Mouse (Mus musculus) embryonic facial prominence, embryonic 13.5 days (tissue): ENCODE measurements at regions not wholly inside any gene's neighbourhood (a gene's known extent, or its start where the extent isn't known, plus 50 kb on each side); places are given as distances from the start of the nearest gene placed in this dataset.

Experiments
- ATAC-seq: fragments of 200-750 bp; cut with Nextera tagmentation; 2 replicates; pipeline ENCODE4 v1.8.0; 2017; ENCODE audit warnings: low read depth; ENCODE audit not compliant: insufficient number of reproducible peaks, insufficient read depth, low FRiP score, low TSS enrichment
- H3K27ac ChIP-seq: fragments of 300-500 bp; sonication (generic); 2 replicates; pipeline ENCODE4 v1.5.1; 2015; ENCODE audit warnings: moderate library complexity, mild to moderate bottlenecking, inconsistent platforms
- H3K27me3 ChIP-seq: fragments of 300-500 bp; sonication (generic); 2 replicates; pipeline ENCODE4 v1.6.1; 2015; ENCODE audit warnings: mild to moderate bottlenecking, inconsistent platforms
- H3K36me3 ChIP-seq: fragments of 300-500 bp; sonication (generic); 2 replicates; pipeline ENCODE4 v1.6.1; 2015; ENCODE audit warnings: mild to moderate bottlenecking, inconsistent platforms
- H3K4me1 ChIP-seq: fragments of 300-500 bp; sonication (generic); 2 replicates; pipeline ENCODE4 v1.6.1; 2015; ENCODE audit warnings: inconsistent platforms
- H3K4me2 ChIP-seq: fragments of 300-500 bp; sonication (generic); 2 replicates; pipeline ENCODE4 v1.6.1; 2015; ENCODE audit warnings: moderate library complexity, mild to moderate bottlenecking, inconsistent platforms
- H3K4me3 ChIP-seq: fragments of 300-500 bp; sonication (generic); 2 replicates; pipeline ENCODE4 v1.5.1; 2015; ENCODE audit warnings: mild to moderate bottlenecking, inconsistent platforms
- H3K9ac ChIP-seq: fragments of 300-500 bp; sonication (generic); 2 replicates; pipeline ENCODE4 v1.6.1; 2015; ENCODE audit warnings: mild to moderate bottlenecking, inconsistent platforms
- H3K9me3 ChIP-seq: fragments of 300-500 bp; sonication (generic); 2 replicates; pipeline ENCODE4 v1.6.1; 2016; ENCODE audit warnings: inconsistent platforms
- WGBS: fragments of 180-500 bp; shearing (Covaris S2); methylation state at CpG from one replicate; pipeline ENCODE4 v1.1.7; 2015; ENCODE audit warnings: mixed read lengths; 5-methylcytosine and 5-hydroxymethylcytosine counted together

GRCm38 (mm10) chr13:101212341-101212895, 379.2 kb upstream of the Slc30a5 start:
- 67% methylated on average over 5 of the region's 5 CpGs for WGBS
- Histone ChIP-seq H3K36me3 (no peaks in the 10 kb centered on the region), H3K4me1 (peaks cover 36% of the 10 kb centered on the region), H3K9me3 (no peaks in the 10 kb centered on the region), H3K9ac (no peak overlapping the region), H3K4me3 (no peak overlapping the region), H3K27me3 (no peaks in the 10 kb centered on the region), H3K4me2 (no peak overlapping the region), H3K27ac (no peak overlapping the region)
- ATAC-seq, result no peak

DNA sequence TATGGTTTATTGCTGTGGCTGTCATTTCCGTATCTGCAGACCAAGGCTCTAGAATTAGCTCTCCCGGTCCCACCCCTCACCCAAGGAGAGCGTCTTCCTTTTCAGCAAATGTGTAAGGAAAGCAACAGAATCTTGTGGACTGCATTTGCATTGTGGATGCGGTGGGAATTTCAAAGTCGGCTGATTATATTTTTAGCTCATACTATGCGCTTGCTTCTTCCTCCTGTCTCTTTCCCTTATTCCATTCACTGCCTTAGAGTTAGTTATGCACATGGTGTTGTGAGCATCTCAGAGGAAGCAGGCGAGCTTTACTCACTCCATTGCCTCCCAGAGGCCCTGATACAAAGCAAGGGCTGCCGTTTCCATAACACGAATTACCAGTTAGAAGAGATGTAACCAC, 375.6 kb upstream of the Slc30a5 start:
- Histone ChIP-seq H3K27me3 (no peaks in the 10 kb centered on the region), H3K4me1 (peaks cover 7% of the 10 kb centered on the region; the same call in 1 of the 2 replicates), H3K36me3 (no peaks in the 10 kb centered on the region), H3K9me3 (no peaks in the 10 kb centered on the region), H3K9ac (no peak overlapping the region), H3K27ac (no peak overlapping the region), H3K4me2 (no peak overlapping the region), H3K4me3 (no peak overlapping the region)
- WGBS, result 89% methylated on average over 9 of the region's 9 CpGs
- no peak for ATAC-seq

- no peaks in the 10 kb centered on the region for H3K9me3 ChIP-seq
- H3K27me3 ChIP-seq, result no peaks in the 10 kb centered on the region
- no peaks in the 10 kb centered on the region for H3K36me3 ChIP-seq
- no peak overlapping the region for H3K4me3 ChIP-seq
- no peak for ATAC-seq
- no peak overlapping the region for H3K4me2 ChIP-seq
- no peak overlapping the region for H3K27ac ChIP-seq
- no peaks in the 10 kb centered on the region for H3K4me1 ChIP-seq
- H3K9ac ChIP-seq, result no peak overlapping the region
Observed at GRCm38 (mm10) chr13:101203463-101203862, 370.2 kb upstream of the Slc30a5 start.

DNA sequence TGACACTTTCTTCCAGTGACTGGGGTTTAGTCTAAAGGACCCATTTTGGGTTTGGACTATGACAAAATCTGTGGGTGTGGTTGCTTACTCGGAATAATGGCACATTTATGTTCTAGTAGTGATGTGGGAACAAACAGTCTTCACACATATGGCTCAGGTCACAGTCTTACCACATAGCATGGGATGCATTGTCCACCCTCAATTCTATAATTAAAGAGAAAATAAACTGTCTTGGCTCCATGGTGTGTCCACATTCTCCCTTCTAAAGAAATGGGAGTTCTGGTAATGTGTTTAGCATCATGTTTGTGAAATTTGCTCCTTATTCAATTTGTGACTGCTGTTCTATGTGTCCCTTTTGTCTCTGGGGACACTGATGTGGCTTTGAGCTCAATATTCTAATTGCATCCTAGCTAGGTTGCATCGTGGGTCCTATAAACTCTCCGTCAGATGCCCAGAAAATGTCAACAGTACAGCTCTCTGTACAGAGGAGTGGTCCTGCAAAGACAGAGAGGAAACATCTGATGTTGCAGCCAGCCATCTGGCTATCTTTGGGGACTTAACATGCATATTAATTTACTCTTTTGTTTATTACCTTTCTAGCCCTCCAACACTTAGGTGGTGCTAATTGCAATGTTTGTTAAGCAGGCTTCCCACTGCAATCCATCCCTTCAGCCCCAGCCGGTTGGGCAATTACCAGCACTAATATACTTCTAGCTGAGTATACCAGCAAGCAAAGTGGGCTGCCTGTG, 369.5 kb upstream of the Slc30a5 start:
- no peaks in the 10 kb centered on the region for H3K36me3 ChIP-seq
- no peak for ATAC-seq
- H3K4me3 ChIP-seq, result no peak overlapping the region
- 70% methylated on average over 4 of the region's 4 CpGs for WGBS
- no peak overlapping the region for H3K4me2 ChIP-seq
- H3K9ac ChIP-seq, result no peak overlapping the region
- H3K27me3 ChIP-seq, result no peaks in the 10 kb centered on the region
- no peaks in the 10 kb centered on the region for H3K9me3 ChIP-seq
- no peaks in the 10 kb centered on the region for H3K4me1 ChIP-seq
- no peak overlapping the region for H3K27ac ChIP-seq

DNA sequence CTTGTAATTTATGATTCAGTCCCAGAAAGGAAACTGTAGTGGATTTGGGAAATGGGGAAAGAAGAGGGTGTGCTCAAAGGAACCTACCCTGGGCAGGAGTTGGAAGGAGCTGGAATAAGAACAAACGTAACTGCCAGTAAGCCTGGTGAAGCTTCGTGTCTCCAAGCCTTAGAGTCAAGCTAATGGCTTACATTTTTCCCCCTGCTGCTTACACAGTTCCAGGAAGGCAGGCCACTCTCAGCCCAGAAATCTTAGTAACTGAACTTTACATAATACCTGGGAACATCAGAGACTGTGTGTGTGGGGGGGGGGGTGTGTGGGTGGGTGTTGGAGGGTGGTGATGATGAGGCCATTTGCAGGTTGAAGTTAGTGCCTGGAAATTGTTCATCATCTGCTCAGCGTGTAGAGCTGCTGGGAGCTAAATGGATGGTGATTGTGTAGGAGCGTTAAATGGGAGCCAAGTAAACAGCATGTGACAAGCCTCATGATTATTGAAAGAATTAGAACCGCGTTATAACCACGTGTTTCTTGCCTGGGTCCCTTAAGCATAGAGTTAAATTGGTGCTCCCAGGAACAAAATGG, 357.1 kb upstream of the Slc30a5 start:
- Histone ChIP-seq H3K4me2 (no peak overlapping the region), H3K36me3 (no peaks in the 10 kb centered on the region), H3K4me1 (no peaks in the 10 kb centered on the region), H3K9ac (no peak overlapping the region), H3K4me3 (no peak overlapping the region), H3K27ac (no peak overlapping the region), H3K9me3 (no peaks in the 10 kb centered on the region), H3K27me3 (no peaks in the 10 kb centered on the region)
- 88% methylated on average over 7 of the region's 7 CpGs for WGBS
- no peak for ATAC-seq

DNA sequence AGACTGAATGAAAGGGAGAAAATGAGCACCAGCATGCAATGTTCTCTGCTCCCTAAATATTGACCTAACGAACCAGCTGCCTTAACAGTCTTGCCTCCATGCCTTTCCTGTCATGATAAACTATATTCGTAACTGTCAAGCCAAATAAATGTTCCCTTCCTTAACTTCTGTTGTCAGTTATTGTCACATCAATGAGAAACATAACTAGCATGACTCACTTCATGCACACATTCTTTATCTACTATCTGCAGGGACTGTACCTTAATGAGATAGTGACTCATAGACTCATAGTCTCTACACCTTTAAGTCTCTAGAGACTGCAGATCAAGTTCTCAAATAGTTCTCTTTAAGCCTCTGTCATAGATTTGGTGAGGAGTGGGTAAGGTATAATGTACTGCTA, 349.2 kb upstream of the Slc30a5 start:
- no peaks in the 10 kb centered on the region for H3K9me3 ChIP-seq
- no peak overlapping the region for H3K27ac ChIP-seq
- H3K9ac ChIP-seq, result no peak overlapping the region
- no peaks in the 10 kb centered on the region for H3K27me3 ChIP-seq
- no peak overlapping the region for H3K4me3 ChIP-seq
- no peaks in the 10 kb centered on the region for H3K4me1 ChIP-seq
- 82% methylated on average over 2 of the region's 2 CpGs for WGBS
- no peak overlapping the region for H3K4me2 ChIP-seq
- no peaks in the 10 kb centered on the region for H3K36me3 ChIP-seq
- no peak for ATAC-seq

DNA sequence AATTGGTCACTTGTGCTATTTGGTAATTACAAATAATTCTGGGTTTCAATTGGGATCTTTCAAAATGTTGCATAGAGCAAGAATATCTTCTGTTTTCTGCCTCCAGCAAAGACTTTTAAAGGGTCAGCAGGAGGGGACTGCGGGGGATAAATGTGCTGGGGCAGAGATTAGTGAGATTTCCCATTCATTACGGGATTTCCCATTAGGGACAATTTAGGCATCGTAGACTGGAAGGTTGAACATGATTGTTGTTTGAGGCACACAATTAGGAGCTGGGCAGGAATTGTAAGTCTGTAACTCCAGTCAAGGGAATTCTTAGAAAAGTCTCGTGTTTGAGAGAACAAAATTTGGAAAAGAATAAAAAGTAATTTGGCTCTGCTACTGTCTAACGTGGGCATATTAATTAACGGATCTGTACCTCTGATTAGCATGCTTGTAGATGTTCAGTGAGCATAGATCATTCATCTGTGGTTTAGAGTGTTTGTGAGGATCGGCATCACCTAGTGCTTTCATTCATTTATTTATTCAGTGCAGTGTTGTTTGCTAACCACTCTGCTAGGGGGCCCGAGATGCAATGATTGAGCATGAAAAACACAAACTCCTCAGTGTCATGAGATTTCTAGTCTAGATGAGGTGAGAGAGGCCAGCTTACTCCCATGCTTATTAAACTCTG, 341.9 kb upstream of the Slc30a5 start:
- Histone ChIP-seq H3K9ac (no peak overlapping the region), H3K4me2 (no peak overlapping the region), H3K36me3 (no peaks in the 10 kb centered on the region), H3K9me3 (no peaks in the 10 kb centered on the region), H3K4me1 (no peaks in the 10 kb centered on the region), H3K27ac (no peak overlapping the region), H3K4me3 (no peak overlapping the region), H3K27me3 (no peaks in the 10 kb centered on the region)
- WGBS, result 70% methylated on average over 8 of the region's 8 CpGs
- no peak for ATAC-seq

- H3K4me2 ChIP-seq, result no peak overlapping the region
- WGBS, result 51% methylated on average over 2 of the region's 2 CpGs
- H3K4me3 ChIP-seq, result no peak overlapping the region
- H3K27ac ChIP-seq, result no peak overlapping the region
- H3K4me1 ChIP-seq, result no peaks in the 10 kb centered on the region
- H3K27me3 ChIP-seq, result no peaks in the 10 kb centered on the region
- H3K9me3 ChIP-seq, result no peaks in the 10 kb centered on the region
- no peaks in the 10 kb centered on the region for H3K36me3 ChIP-seq
- no peak overlapping the region for H3K9ac ChIP-seq
- no peak for ATAC-seq
Observed at GRCm38 (mm10) chr13:101161768-101162167, 328.5 kb upstream of the Slc30a5 start.

DNA sequence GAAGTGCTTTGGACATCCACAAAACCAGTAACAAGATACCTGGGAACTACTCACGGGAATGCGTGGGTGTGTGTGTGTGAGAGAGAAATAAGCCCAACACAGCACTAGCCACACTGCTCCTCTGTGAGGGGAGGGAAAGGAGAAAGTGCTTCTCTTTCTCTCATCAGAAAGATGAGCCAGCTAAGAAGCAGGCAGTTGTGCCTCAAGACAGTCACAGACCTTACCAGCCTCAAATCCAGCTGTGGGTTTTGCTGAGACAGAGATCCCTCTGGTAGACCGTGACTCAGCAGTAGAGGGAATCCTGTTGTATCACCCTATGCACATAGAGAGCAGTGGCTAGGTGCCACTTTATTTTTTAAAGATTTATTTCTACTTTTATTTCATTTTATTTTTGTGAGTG, 326.7 kb upstream of the Slc30a5 start:
- H3K9ac ChIP-seq, result no peak overlapping the region

DNA sequence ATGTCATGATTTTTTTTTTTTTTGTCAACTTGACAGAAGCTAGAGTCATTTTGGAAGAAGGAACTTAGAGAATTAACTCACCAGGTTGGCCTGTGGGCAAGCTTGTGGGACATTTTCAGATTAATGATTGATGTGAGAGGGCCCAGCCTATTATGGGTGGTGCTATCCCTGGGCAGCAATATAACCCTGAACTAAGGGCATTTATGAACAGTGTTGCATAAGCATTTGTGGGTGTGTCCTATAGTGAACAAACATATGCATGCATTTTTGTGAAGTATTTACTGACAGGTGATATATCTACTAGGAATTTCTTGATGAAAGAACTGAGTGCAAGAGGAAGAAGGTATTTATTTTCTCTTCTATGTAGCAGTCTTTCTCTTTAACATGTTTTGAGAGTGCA, 320.5 kb upstream of the Slc30a5 start:
- Histone ChIP-seq H3K27ac (no peak overlapping the region), H3K36me3 (no peaks in the 10 kb centered on the region), H3K4me2 (no peak overlapping the region), H3K4me1 (no peaks in the 10 kb centered on the region), H3K9ac (no peak overlapping the region), H3K27me3 (no peaks in the 10 kb centered on the region), H3K9me3 (no peaks in the 10 kb centered on the region), H3K4me3 (no peak overlapping the region)
- ATAC-seq, result no peak

More for the DNA sequence above, 326.7 kb upstream of the Slc30a5 start:
- no peak overlapping the region for H3K27ac ChIP-seq
- no peaks in the 10 kb centered on the region for H3K9me3 ChIP-seq
- WGBS, result 45% methylated on average over 3 of the region's 3 CpGs
- no peaks in the 10 kb centered on the region for H3K27me3 ChIP-seq
- no peak overlapping the region for H3K4me2 ChIP-seq
- no peaks in the 10 kb centered on the region for H3K36me3 ChIP-seq
- H3K4me3 ChIP-seq, result no peak overlapping the region
- ATAC-seq, result no peak
- H3K4me1 ChIP-seq, result no peaks in the 10 kb centered on the region

DNA sequence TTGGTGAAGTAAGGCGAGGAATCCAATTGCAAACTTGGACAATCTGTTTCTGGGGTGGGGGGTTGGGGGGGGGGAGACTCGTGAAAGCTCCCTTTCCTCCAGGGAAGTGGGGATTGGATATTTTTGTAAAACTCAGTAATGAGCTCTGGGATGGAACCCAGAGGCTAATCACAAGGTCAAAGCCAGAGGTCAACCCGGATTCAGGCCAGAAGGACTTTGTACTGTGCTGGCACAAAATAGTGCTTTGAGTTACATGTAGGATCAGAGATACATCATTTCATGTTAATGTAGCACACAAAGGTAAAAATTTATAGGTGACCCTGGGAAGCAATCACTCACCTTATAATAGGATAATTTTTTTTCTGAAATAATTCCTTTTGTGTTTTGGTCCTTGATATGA, 309.5 kb upstream of the Slc30a5 start:
- no peaks in the 10 kb centered on the region for H3K36me3 ChIP-seq
- no peaks in the 10 kb centered on the region for H3K4me1 ChIP-seq
- ATAC-seq, result no peak
- H3K4me2 ChIP-seq, result no peak overlapping the region
- H3K27ac ChIP-seq, result no peak overlapping the region
- no peak overlapping the region for H3K9ac ChIP-seq
- H3K4me3 ChIP-seq, result no peak overlapping the region
- 40% methylated on average over 3 of the region's 3 CpGs for WGBS
- H3K27me3 ChIP-seq, result no peaks in the 10 kb centered on the region
- no peaks in the 10 kb centered on the region for H3K9me3 ChIP-seq
